Mouse (Mus musculus): ENCODE results near the gene Pcgf5. TPM values are rescaled to one million over a fixed set of nuclear protein-coding genes. Genes with fewer than 3 reads are reported as not detected.
"Not testable (repeated sequence)": the region's sequence is repeated elsewhere in the genome, so short reads cannot be mapped to it uniquely, and the experiment has no call there.

Pcgf5 gene
- polyA plus RNA-seq, 1 experiment from 2014 or later, result 23.2 TPM

DNA sequence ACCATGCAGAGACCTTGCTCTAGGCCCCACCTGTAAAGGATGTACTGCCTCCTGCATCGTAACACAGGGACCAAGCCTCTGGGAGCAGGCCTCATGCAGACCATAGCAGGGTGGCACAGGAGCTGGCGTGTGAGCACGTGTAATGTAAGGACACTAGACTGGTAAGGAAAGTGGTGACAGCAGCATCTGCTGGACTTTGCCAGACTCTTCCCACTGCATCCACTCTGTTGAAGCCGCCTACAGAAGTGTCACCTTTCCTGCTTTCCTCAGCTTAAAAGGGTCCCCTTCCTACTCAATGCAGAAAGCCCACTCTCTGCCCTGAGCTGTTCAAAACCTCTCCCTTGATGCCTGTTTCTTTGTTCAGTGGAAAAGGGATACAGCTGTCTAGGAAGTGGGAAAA lies 80.0 kb downstream of the Pcgf5 start:
- WGBS, result 93% methylated on average over 4 of the region's 4 CpGs
- no peaks in the 10 kb centered on the region for H3K36me3 ChIP-seq (ENCODE audit: insufficient read depth, low read length)
- no peaks in the 10 kb centered on the region for H3K4me1 ChIP-seq (ENCODE audit: insufficient read depth, low read depth, low read length)
- no peak for ATAC-seq
- no peak overlapping the region for H3K4me2 ChIP-seq (replicated peaks; ENCODE audit: low read depth, low read length)
- TF ChIP-seq CTCF (IDR thresholded peaks at IDR 0.05), result no peak
- TF ChIP-seq EP300 (IDR thresholded peaks at IDR 0.05), result no peak
- H3K4me3 ChIP-seq (ENCODE audit: low read depth, low read length), result no peak overlapping the region
- no peak for DNase-seq (ENCODE audit: low spot score)
- no peak overlapping the region for H3K9ac ChIP-seq (replicated peaks; ENCODE audit: low read depth)
- H3K27ac ChIP-seq (ENCODE audit: low read length), result no peak overlapping the region
- H3K9me3 ChIP-seq (ENCODE audit: low read length), result no peaks in the 10 kb centered on the region
- no peaks in the 10 kb centered on the region for H3K27me3 ChIP-seq (replicated peaks; ENCODE audit: insufficient read depth, low read length)

DNA sequence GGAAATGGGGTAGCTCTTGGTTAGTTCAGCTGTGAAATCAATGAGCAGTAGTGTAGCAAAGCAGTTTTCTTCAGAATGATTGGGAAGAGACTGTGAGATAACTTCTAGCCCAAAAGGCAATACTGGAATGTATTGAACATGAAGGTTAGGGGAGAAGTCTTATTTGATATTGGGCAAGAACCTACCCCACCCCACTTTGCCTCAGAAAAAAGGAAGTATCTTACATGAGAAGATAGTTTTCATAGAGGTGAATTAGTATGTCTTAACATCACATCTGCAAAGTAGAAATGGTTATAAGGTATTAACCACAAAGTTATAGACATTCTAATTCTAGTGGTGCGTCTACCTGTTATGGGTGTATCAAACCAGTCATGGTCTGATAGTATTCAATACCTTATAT lies 81.2 kb downstream of the Pcgf5 start:
- no peaks in the 10 kb centered on the region for H3K9me3 ChIP-seq (ENCODE audit: low read length)
- H3K36me3 ChIP-seq (ENCODE audit: insufficient read depth, low read length), result no peaks in the 10 kb centered on the region
- H3K4me2 ChIP-seq (replicated peaks; ENCODE audit: low read depth, low read length), result no peak overlapping the region
- H3K9ac ChIP-seq (replicated peaks; ENCODE audit: low read depth), result no peak overlapping the region
- ATAC-seq (no peak), DNase-seq (ENCODE audit: low spot score) (no peak)
- no peak overlapping the region for H3K4me3 ChIP-seq (ENCODE audit: low read depth, low read length)
- no peak overlapping the region for H3K27ac ChIP-seq (ENCODE audit: low read length)
- WGBS, result 90% methylated on average over 1 of the region's 1 CpGs
- TF ChIP-seq EP300 (IDR thresholded peaks at IDR 0.05), result no peak
- no peak for TF ChIP-seq CTCF (IDR thresholded peaks at IDR 0.05)
- H3K4me1 ChIP-seq (ENCODE audit: insufficient read depth, low read depth, low read length), result no peaks in the 10 kb centered on the region
- H3K27me3 ChIP-seq (replicated peaks; ENCODE audit: insufficient read depth, low read length), result no peaks in the 10 kb centered on the region

DNA sequence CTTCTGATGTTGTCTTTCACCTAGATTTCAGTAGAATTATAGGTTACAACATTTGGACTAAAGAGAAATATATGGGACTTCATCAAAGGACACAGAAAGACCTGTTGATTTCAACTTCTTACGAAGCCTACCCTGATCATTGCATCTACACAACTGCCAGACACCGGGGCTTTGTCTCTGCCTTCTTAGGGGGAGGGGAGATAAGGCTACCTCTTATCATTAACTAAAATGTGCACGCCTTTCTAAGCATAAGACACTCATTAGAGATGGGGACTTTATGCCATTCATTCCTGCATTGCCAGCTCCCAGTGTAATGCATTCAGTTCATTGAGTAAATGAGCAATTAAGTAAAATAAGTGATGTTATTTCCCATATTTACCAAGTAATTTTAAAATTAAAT lies 85.1 kb downstream of the Pcgf5 start:
- WGBS, result 68% methylated on average over 3 of the region's 3 CpGs
- TF ChIP-seq CTCF (IDR thresholded peaks at IDR 0.05) (no peak), EP300 (IDR thresholded peaks at IDR 0.05) (no peak)
- no peak for DNase-seq (ENCODE audit: low spot score)

DNA sequence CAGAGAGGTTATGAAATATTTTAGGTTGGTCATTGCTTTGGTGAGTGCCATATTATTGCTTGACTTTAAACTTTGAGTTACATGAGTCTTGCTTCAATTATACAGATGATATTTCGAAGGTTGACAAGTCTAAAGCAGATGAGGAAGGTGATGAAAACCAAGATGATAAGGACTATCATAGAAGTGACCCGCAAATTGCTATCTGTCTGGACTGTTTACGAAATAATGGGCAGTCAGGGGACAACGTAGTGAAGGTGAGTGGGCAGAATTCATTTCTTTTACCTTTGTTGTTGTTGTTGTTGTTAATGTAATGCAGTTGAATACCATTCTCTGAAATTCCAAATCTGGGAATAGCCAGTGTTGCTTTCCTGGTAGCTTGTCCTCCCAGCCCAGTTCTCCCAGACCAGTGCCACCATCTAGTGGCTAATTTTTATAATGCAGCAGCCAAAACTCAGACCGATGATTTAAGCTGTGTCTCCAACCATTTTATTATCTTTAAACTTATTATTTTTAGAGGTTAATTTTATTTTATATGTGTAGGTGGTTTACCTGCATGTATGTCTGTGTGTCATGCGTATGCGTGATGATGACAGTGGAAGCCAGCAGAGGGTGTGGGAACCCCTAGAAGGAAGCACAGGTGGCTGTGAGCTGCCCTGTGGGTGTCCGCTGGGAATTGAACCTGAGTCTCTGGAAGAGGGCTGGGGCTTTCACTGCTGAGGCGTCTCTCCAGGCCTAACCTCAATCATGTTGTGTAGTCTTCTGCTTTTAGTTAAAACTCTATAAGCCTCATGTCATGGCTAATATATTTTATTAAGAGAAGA lies 92.0 kb downstream of the Pcgf5 start:
- H3K27me3 ChIP-seq (replicated peaks; ENCODE audit: insufficient read depth, low read length), result no peaks in the 10 kb centered on the region
- no peak for TF ChIP-seq EP300 (IDR thresholded peaks at IDR 0.05)
- TF ChIP-seq CTCF (IDR thresholded peaks at IDR 0.05), result peak; percentile 88
- no peak for ATAC-seq

More for the DNA sequence above, 85.1 kb downstream of the Pcgf5 start:
- Histone ChIP-seq H3K9ac (replicated peaks; ENCODE audit: low read depth) (no peak overlapping the region), H3K27ac (ENCODE audit: low read length) (no peak overlapping the region), H3K4me1 (ENCODE audit: insufficient read depth, low read depth, low read length) (no peaks in the 10 kb centered on the region), H3K27me3 (replicated peaks; ENCODE audit: insufficient read depth, low read length) (no peaks in the 10 kb centered on the region), H3K9me3 (ENCODE audit: low read length) (no peaks in the 10 kb centered on the region), H3K36me3 (ENCODE audit: insufficient read depth, low read length) (no peaks in the 10 kb centered on the region), H3K4me3 (ENCODE audit: low read depth, low read length) (no peak overlapping the region), H3K4me2 (replicated peaks; ENCODE audit: low read depth, low read length) (no peak overlapping the region)
- no peak for ATAC-seq

DNA sequence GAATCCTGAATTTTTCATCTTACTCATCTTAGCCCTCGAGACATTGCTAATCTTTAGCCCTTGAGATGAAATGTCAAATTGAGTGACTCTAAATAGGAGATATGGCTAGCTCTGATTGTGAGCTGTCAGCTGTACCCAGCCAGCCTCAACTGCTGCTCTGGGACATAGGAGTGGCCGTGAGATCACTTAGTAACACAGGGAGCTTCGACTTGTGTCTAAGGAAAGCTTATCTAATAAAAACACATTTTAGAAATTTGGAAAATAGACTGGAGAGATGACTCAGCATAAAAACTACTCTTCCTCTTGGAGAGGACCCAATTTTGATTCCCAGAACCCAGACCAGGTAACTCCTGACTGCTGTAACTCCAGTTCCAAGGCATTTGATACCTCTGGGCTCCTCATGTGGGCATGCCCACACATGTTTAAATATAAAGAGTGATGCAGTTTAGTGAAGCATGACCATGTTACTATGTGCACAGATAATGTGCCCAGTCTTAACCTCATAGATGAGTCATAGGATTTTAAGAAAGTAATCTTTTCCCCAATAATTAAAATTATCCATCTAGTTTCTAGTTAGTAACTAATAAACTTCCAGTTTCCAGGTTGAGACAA lies 103.0 kb downstream of the Pcgf5 start:
- 0 out of 2 replicates have a peak, but pooled peaks have one; percentile 32 for ATAC-seq
- TF ChIP-seq CTCF (IDR thresholded peaks at IDR 0.05) (no peak), EP300 (IDR thresholded peaks at IDR 0.05) (no peak)
- WGBS, result 78% methylated on average over 3 of the region's 3 CpGs

More for the DNA sequence above, 92.0 kb downstream of the Pcgf5 start:
- 54% methylated on average over 9 of the region's 9 CpGs for WGBS
- Histone ChIP-seq H3K27ac (ENCODE audit: low read length) (no peak overlapping the region), H3K9me3 (ENCODE audit: low read length) (no peaks in the 10 kb centered on the region), H3K4me1 (ENCODE audit: insufficient read depth, low read depth, low read length) (no peaks in the 10 kb centered on the region), H3K4me3 (ENCODE audit: low read depth, low read length) (no peak overlapping the region), H3K4me2 (replicated peaks; ENCODE audit: low read depth, low read length) (no peak overlapping the region), H3K36me3 (ENCODE audit: insufficient read depth, low read length) (no peaks in the 10 kb centered on the region), H3K9ac (replicated peaks; ENCODE audit: low read depth) (no peak overlapping the region)
- peak; percentile 61 for DNase-seq (ENCODE audit: low spot score)

DNA sequence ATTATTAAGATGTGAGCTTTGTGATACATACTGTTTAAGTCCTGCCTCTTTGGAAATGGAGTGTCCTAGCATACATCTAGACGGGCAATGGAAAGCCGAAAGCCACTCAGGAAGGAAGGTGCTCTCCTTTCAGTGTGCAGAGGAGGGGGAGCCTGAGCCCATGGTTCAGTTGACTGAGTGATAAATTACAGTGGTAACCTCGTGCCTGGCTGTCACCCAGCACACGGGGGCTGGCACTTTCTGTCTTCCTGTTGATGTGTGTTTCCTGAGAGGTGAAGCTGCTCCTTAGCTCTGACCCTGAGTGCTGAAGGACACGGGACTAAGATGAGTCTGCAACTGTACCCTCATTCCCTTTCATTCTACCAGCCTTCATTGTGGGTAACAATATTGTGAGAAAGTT lies 103.6 kb downstream of the Pcgf5 start:
- Histone ChIP-seq H3K36me3 (ENCODE audit: insufficient read depth, low read length) (peaks cover 4% of the 10 kb centered on the region; the same call in 1 of the 2 replicates), H3K9ac (replicated peaks; ENCODE audit: low read depth) (no peak overlapping the region), H3K4me1 (ENCODE audit: insufficient read depth, low read depth, low read length) (no peaks in the 10 kb centered on the region), H3K27ac (ENCODE audit: low read length) (no peak overlapping the region), H3K9me3 (ENCODE audit: low read length) (no peaks in the 10 kb centered on the region), H3K27me3 (replicated peaks; ENCODE audit: insufficient read depth, low read length) (no peaks in the 10 kb centered on the region), H3K4me2 (replicated peaks; ENCODE audit: low read depth, low read length) (no peak overlapping the region), H3K4me3 (ENCODE audit: low read depth, low read length) (no peak overlapping the region)
- ATAC-seq, result no peak
- TF ChIP-seq CTCF (IDR thresholded peaks at IDR 0.05), result no peak
- TF ChIP-seq EP300 (IDR thresholded peaks at IDR 0.05), result no peak
- WGBS, result 26% methylated on average over 5 of the region's 5 CpGs
- DNase-seq (ENCODE audit: low spot score), result no peak

More for the DNA sequence above, 103.0 kb downstream of the Pcgf5 start:
- no peaks in the 10 kb centered on the region for H3K4me1 ChIP-seq (ENCODE audit: insufficient read depth, low read depth, low read length)
- no peak for DNase-seq (ENCODE audit: low spot score)
- no peaks in the 10 kb centered on the region for H3K27me3 ChIP-seq (replicated peaks; ENCODE audit: insufficient read depth, low read length)
- no peak overlapping the region for H3K4me3 ChIP-seq (ENCODE audit: low read depth, low read length)
- H3K9ac ChIP-seq (replicated peaks; ENCODE audit: low read depth), result no peak overlapping the region
- no peak overlapping the region for H3K4me2 ChIP-seq (replicated peaks; ENCODE audit: low read depth, low read length)
- H3K9me3 ChIP-seq (ENCODE audit: low read length), result no peaks in the 10 kb centered on the region
- peaks cover under 1% of the 10 kb centered on the region; the same call in 1 of the 2 replicates for H3K36me3 ChIP-seq (ENCODE audit: insufficient read depth, low read length)
- no peak overlapping the region for H3K27ac ChIP-seq (ENCODE audit: low read length)

DNA sequence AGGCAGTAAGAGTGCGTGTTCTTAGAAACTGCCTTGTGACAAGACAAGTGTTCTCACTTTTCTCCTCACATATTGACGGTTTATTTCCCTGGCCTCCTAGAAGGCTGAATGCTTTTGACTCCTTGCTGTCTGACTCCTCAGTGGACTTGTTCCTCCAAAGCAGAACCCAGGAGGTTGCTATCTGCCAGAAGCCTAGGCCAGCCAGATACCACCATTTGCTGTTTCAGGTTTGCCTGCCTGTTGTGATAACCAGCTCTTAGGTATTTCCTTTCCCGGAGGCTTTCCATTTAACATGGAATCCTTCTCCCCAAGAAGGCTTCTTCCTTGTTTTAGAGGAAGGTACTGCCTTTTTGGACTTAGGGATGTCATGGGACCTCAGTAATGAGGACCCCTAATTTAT lies 104.1 kb downstream of the Pcgf5 start:
- not testable (repeated sequence) for DNase-seq (ENCODE audit: low spot score); H3K4me1 ChIP-seq (ENCODE audit: insufficient read depth, low read depth, low read length); H3K9ac ChIP-seq (replicated peaks; ENCODE audit: low read depth); H3K4me2 ChIP-seq (replicated peaks; ENCODE audit: low read depth, low read length); H3K27me3 ChIP-seq (replicated peaks; ENCODE audit: insufficient read depth, low read length); H3K36me3 ChIP-seq (ENCODE audit: insufficient read depth, low read length); ATAC-seq; H3K9me3 ChIP-seq (ENCODE audit: low read length); H3K27ac ChIP-seq (ENCODE audit: low read length); H3K4me3 ChIP-seq (ENCODE audit: low read depth, low read length)
- WGBS, result 63% methylated on average over 3 of the region's 3 CpGs
